Mouse (Mus musculus): ENCODE measurements around the gene Aspdh. TPM values are rescaled to one million over a fixed set of nuclear protein-coding genes. Genes with fewer than 3 reads are reported as not detected.
A peak's percentile ranks its signal among the peaks of the same experiment; 100 is the strongest.

Gene Aspdh
- polyA plus RNA-seq, 1 experiment, result 8.7 TPM

DNA sequence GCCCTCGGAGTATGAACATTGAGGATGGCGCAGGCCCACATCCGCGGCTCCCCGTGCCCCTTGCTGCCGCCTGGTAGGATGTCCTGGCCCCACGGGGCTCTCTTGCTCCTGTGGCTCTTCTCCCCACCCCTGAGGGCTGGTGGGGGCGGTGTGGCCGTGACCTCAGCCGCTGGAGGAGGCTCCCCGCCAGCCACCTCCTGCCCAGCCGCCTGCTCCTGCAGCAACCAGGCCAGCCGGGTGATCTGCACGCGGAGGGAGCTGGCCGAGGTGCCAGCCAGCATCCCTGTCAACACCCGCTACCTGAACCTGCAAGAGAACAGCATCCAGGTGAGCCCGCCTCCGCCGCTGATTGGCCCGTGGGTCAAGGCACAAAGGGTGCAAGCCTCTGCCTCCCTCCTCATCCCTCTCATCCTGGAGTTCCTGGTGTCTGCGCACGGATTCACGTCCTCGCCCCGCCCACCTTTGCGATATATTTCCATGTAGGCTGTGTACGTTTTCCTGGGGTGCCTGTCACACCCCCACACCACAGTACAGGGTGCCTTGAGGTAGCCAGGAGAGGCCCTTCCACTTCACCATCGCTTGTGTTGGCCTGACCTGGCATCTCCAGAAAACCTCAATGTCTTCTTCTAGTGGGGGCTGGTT lies 20.2 kb upstream of the Aspdh start:
- Histone ChIP-seq H3K4me3 (ENCODE audit: insufficient read depth, low read length) (peak overlapping the region; percentile 79; the same call in 1 of the 2 replicates), H3K4me1 (ENCODE audit: control insufficient read depth, insufficient read depth, low read length) (peaks cover 21% of the 10 kb centered on the region), H3K27ac (ENCODE audit: insufficient read depth, low read length) (peak overlapping the region; percentile 22; the same call in 1 of the 2 replicates)
- no peak for TF ChIP-seq CTCF (IDR thresholded peaks at IDR 0.05; ENCODE audit: extremely low read depth, insufficient read depth, low read length)
- TF ChIP-seq POLR2A (IDR thresholded peaks at IDR 0.05; ENCODE audit: extremely low read depth, insufficient read depth, low read length), result no peak

DNA sequence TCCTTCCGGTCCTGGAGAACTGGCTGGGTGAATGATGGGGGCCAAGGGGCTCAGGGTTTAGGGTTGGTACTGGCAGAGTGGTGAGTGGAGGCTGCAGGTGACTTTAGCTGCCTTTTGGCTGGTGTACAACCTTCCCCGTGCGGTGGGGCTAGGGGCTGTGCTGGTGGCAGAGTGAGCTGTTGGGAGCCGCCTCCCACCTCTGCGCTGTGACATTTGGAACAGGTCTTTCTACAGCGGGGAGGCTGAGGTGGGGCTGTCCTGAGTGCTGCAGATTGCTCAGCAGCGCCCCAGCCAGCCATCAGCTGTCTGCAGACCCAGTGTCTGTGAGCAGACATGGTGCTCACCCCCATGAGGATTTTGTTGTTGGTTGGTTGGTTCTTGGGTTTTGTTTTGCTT lies 19.7 kb upstream of the Aspdh start:
- Histone ChIP-seq H3K4me3 (ENCODE audit: insufficient read depth, low read length) (peak overlapping the region; percentile 79; the same call in 1 of the 2 replicates), H3K27ac (ENCODE audit: insufficient read depth, low read length) (peak overlapping the region; percentile 22; the same call in 1 of the 2 replicates), H3K4me1 (ENCODE audit: control insufficient read depth, insufficient read depth, low read length) (peaks cover 21% of the 10 kb centered on the region)
- TF ChIP-seq CTCF (IDR thresholded peaks at IDR 0.05; ENCODE audit: extremely low read depth, insufficient read depth, low read length) (no peak), POLR2A (IDR thresholded peaks at IDR 0.05; ENCODE audit: extremely low read depth, insufficient read depth, low read length) (no peak)

DNA sequence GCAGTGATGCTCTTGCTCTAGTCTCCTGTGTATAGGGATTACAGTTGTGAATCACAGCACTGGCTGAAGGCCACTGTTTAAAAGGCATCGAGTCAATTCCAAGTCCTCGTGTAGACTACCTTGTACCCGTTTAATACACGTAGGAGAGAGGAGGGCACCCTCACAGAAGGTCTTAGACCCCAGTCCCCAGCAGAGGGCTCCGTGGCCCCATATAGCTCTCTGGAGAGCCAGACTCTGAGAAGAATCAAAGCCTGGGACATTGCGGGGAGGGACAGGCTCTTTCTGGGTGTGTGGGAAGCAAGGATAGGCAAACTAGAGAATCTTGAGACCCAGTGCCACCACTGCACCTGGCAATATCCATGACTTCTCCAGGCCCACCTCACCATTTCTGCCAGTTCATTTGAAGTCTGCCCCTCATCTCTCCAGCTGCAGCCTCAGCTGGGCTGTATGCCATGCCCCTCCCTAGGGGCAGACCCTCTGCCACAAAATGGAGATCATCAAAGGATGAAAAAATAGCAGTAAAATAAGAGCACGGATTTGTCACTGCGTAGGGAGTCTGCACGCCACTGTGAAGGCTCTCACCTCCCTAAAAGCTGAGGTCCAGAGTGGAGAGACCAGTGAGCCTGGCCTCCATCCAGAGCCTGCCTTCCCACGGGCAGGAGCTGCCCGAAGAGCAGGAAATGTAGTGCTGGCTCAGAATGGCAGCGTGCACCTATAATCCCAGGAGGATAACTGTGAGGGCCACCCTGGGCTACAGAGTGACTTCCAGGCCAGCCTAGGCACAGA lies 18.9 kb upstream of the Aspdh start:
- Histone ChIP-seq H3K4me1 (ENCODE audit: control insufficient read depth, insufficient read depth, low read length) (peaks cover 21% of the 10 kb centered on the region), H3K27ac (ENCODE audit: insufficient read depth, low read length) (peak overlapping the region; percentile 60; the same call in 1 of the 2 replicates), H3K4me3 (ENCODE audit: insufficient read depth, low read length) (no peak overlapping the region; the same call in 1 of the 2 replicates)
- no peak for TF ChIP-seq CTCF (IDR thresholded peaks at IDR 0.05; ENCODE audit: extremely low read depth, insufficient read depth, low read length)
- no peak for TF ChIP-seq POLR2A (IDR thresholded peaks at IDR 0.05; ENCODE audit: extremely low read depth, insufficient read depth, low read length)

DNA sequence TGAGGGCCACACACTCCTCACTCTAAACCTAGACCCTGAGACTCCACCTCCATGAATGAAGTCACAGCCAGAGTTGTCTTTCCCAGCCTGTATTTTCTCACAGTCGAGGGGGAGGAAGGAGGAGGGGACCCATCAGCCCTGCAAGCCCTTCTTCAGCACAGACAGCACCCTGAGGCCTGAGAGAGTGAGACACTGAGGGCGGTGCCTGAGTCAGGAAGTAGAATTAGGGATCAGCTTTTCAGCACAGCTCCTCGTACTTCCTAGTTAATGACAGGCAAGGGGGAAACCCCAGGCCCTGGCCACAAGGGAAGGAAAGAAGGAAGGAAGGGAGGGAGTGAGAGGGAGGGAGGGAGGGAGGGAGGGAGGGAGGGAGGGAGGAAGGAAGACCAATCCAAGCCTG lies 11.9 kb upstream of the Aspdh start:
- H3K27ac ChIP-seq (ENCODE audit: insufficient read depth, low read length), result no peak overlapping the region

DNA sequence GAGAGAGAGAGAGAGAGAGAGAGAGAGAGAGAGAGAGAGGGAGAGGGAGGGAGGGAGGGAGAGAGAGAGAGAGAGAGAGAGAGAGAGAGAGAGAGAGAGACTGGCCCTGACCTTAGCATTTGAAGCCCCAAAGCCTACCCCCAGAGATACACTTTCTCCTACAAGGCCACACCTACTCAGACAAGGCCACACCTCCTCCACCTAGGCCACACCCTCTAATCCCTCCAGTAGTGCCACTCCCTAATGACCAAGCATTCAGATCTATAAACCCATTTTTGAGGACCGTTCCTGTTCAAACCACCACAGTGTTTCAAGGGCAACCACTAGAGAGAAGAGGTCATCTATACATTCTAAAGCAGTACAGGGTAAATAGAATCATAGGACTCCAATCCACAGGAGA lies 8.9 kb upstream of the Aspdh start:
- Histone ChIP-seq H3K4me3 (ENCODE audit: insufficient read depth, low read length) (no peak overlapping the region), H3K4me1 (ENCODE audit: control insufficient read depth, insufficient read depth, low read length) (peaks cover 9% of the 10 kb centered on the region), H3K27ac (ENCODE audit: insufficient read depth, low read length) (no peak overlapping the region)
- TF ChIP-seq POLR2A (IDR thresholded peaks at IDR 0.05; ENCODE audit: extremely low read depth, insufficient read depth, low read length), result no peak

More for the DNA sequence above, 11.9 kb upstream of the Aspdh start:
- H3K4me1 ChIP-seq (ENCODE audit: control insufficient read depth, insufficient read depth, low read length), result peaks cover 11% of the 10 kb centered on the region
- TF ChIP-seq CTCF (IDR thresholded peaks at IDR 0.05; ENCODE audit: extremely low read depth, insufficient read depth, low read length), result no peak
- TF ChIP-seq POLR2A (IDR thresholded peaks at IDR 0.05; ENCODE audit: extremely low read depth, insufficient read depth, low read length), result no peak
- no peak overlapping the region for H3K4me3 ChIP-seq (ENCODE audit: insufficient read depth, low read length)

DNA sequence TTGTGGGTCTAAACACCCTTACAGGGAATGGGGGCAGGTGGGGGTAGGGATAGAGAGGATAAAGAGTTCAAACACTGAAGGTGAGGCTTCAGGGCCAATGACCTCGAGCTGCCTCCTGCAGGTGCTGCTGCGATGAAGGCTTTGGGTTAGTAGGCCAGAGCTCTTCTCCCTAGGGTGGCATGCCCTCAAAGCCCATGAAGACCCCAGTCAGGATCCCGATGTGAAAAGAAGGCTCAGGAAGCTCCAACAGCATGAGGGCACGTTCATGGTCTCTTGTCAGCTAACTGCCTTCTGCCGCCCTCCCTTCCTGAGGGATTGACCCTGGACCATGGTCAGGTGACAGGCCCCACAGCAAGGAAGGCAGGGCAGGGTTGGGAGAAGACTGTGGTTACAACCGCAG lies 5.1 kb upstream of the Aspdh start:
- Histone ChIP-seq H3K4me1 (ENCODE audit: control insufficient read depth, insufficient read depth, low read length) (peaks cover 7% of the 10 kb centered on the region; the same call in 1 of the 2 replicates), H3K4me3 (ENCODE audit: insufficient read depth, low read length) (no peak overlapping the region), H3K27ac (ENCODE audit: insufficient read depth, low read length) (no peak overlapping the region)
- TF ChIP-seq CTCF (IDR thresholded peaks at IDR 0.05; ENCODE audit: extremely low read depth, insufficient read depth, low read length) (no peak), POLR2A (IDR thresholded peaks at IDR 0.05; ENCODE audit: extremely low read depth, insufficient read depth, low read length) (no peak)

DNA sequence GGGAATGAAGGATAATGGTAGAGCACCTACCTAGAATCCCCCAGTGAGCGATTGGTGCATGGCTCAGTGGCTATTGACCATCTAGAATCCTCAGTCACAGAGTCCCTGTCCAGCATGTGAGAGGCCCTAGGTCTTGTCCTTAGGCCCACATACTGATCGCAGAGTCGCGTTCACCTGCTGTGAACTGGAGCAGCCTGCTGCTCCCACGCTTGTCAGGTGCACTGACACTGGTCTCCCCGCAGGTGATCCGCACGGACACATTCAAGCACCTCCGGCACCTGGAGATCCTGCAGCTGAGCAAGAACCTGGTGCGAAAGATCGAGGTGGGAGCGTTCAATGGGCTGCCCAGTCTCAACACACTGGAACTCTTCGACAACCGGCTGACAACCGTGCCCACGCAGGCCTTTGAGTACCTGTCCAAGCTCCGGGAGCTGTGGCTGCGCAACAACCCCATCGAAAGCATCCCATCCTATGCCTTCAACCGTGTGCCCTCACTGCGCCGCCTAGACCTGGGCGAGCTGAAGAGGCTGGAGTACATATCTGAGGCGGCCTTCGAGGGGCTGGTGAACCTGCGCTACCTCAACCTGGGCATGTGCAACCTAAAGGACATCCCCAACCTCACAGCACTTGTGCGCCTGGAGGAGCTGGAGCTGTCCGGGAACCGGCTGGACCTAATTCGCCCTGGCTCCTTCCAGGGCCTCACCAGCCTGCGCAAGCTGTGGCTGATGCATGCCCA lies 4.3 kb upstream of the Aspdh start:
- no peak overlapping the region for H3K4me3 ChIP-seq (ENCODE audit: insufficient read depth, low read length)
- no peak for TF ChIP-seq CTCF (IDR thresholded peaks at IDR 0.05; ENCODE audit: extremely low read depth, insufficient read depth, low read length)
- TF ChIP-seq POLR2A (IDR thresholded peaks at IDR 0.05; ENCODE audit: extremely low read depth, insufficient read depth, low read length), result no peak
- H3K4me1 ChIP-seq (ENCODE audit: control insufficient read depth, insufficient read depth, low read length), result peaks cover 7% of the 10 kb centered on the region; the same call in 1 of the 2 replicates
- H3K27ac ChIP-seq (ENCODE audit: insufficient read depth, low read length), result no peak overlapping the region

DNA sequence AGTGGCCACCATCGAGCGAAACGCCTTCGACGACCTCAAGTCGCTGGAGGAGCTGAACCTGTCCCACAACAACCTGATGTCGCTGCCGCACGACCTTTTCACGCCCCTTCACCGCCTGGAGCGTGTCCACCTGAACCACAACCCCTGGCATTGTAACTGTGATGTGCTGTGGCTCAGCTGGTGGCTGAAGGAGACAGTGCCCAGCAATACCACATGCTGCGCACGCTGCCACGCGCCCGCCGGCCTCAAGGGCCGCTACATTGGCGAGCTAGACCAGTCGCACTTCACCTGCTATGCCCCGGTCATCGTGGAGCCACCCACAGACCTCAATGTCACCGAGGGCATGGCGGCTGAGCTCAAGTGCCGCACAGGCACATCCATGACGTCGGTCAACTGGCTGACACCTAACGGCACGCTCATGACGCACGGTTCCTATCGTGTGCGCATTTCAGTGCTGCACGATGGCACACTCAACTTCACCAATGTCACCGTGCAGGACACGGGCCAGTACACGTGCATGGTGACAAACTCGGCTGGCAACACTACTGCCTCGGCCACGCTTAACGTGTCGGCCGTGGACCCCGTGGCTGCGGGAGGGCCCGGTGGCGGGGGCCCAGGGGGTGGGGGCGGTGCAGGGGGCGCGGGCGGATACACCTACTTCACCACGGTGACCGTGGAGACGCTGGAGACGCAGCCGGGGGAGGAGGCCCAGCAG lies 3.5 kb upstream of the Aspdh start:
- Histone ChIP-seq H3K27ac (ENCODE audit: insufficient read depth, low read length) (no peak overlapping the region), H3K4me1 (ENCODE audit: control insufficient read depth, insufficient read depth, low read length) (peaks cover 7% of the 10 kb centered on the region; the same call in 1 of the 2 replicates), H3K4me3 (ENCODE audit: insufficient read depth, low read length) (no peak overlapping the region)
- TF ChIP-seq CTCF (IDR thresholded peaks at IDR 0.05; ENCODE audit: extremely low read depth, insufficient read depth, low read length) (no peak), POLR2A (IDR thresholded peaks at IDR 0.05; ENCODE audit: extremely low read depth, insufficient read depth, low read length) (no peak)

Data from cortical plate, adult 2 months (tissue).